Mouse (Mus musculus) brain, embryonic 14.5 days (tissue): ENCODE measurements at regions not wholly inside any gene's neighbourhood (a gene's known extent, or its start where the extent isn't known, plus 50 kb on each side); places are given as distances from the start of the nearest gene placed in this dataset.

ENCODE experiments used
- CTCF ChIP-seq: fragments of 200-500 bp; IDR thresholded peaks from 2 replicates; pipeline ENCODE4 v1.5.1; 2012; ENCODE audit warnings: inconsistent platforms, mild to moderate bottlenecking, moderate library complexity, borderline replicate concordance; ENCODE audit not compliant: insufficient read depth, insufficient read length; ENCODE audit errors: extremely low read depth
- POLR2A ChIP-seq: fragments of 200-500 bp; IDR thresholded peaks from 2 replicates; pipeline ENCODE4 v1.6.1; 2012; ENCODE audit warnings: mild to moderate bottlenecking, inconsistent platforms, borderline replicate concordance; ENCODE audit not compliant: poor library complexity, insufficient read depth, insufficient read length, severe bottlenecking; ENCODE audit errors: extremely low read depth

DNA sequence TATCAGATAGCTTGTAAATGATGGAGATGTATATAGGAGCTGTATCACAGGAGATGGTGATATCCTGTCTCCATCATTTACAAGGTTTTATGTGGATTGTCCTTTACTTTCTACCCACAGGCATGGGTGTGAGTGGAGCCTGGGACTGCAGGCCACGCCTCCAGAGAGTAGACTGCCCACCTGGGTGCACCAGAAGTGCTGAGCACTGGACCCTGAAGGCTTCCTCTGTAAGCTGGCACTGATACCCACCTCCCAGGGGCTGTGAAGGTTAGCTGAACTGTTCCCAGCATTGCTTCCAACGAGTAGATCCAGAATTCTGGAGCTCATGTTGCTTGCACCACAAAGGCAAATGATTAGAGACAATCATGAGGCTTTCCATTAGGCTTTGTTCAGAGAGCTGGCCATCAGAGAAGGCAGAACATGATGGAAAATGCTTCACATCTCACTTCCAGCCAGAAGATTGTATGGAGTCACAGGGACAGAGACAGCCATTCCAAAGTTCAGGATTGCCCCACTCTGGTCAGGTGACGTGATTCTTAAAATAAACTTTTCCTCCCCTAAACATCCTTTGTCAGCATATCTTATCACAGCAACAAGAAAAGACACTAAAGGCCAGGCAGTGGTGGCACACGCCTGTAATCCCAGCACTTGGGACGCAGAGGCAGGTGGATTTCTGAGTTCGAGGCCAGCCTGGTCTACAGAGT is 187.5 kb upstream of the Hs6st1 start:
- TF ChIP-seq CTCF (no peak), POLR2A (no peak)
